Mouse (Mus musculus) cerebellum, adult 9-11 months (tissue): Measurements from ENCODE around the gene Plcg1.

ENCODE experiments used
- DNase-seq: peaks from one replicate; pipeline ENCODE4 v3.0.0; 2022

Plcg1 gene

GRCm38 (mm10) chr2:160771325-160772276 is 40.5 kb downstream of the Plcg1 start:
- DNase-seq, result peak; percentile 50

GRCm38 (mm10) chr2:160778034-160778433 is 46.9 kb downstream of the Plcg1 start:
- no peak for DNase-seq

- no peak for DNase-seq
These were observed 49.2 kb downstream of the Plcg1 start for GRCm38 (mm10) chr2:160780154-160780833.

GRCm38 (mm10) chr2:160780834-160781219 is 49.7 kb downstream of the Plcg1 start:
- DNase-seq, result peak; percentile 71

- no peak for DNase-seq
These were observed 55.2 kb downstream of the Plcg1 start for GRCm38 (mm10) chr2:160786333-160786732.

DNA sequence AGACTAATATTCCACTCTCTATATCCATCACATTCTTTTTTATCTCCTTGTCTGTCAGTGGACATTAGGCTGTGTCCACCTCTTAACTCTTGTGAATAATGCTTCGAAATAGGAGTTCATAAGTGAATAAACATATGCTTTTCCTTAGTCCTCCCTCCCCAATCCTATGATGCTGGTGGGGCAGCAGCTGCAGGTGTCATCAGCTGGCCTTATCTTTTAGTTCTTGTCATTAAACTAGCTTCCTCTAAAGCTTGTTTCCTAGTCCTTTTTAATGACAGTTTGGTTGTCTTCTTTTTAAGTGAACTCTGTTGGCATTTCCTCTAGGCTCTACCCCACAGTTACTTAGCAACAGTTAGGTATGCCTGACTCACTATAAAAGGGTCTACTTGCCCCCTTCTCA is 57.9 kb downstream of the Plcg1 start:
- DNase-seq, result no peak

- DNase-seq, result no peak
These were observed 58.6 kb downstream of the Plcg1 start for GRCm38 (mm10) chr2:160789741-160790140.

GRCm38 (mm10) chr2:160793117-160793516 is 62.0 kb downstream of the Plcg1 start:
- DNase-seq, result no peak

GRCm38 (mm10) chr2:160796973-160797372 is 65.9 kb downstream of the Plcg1 start:
- peak; percentile 85 for DNase-seq

DNA sequence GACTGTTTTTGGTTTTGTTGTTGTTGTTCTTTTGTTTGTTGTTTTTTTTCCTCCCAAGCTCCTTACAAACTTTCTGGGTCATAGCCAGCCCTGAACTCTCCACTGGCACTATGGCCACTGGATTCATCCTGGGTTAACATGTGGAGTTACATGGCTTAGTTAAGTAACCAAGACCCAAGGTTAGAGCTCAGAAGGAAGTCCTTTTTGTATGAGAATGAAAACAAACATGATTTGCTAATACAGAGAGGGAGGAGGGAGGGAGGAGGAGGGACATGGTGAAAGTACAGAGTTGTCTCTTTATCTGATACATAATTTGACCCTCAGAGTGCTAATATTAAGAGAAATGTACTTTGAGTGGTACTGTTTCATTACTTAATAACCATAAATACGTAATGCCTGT is 67.1 kb downstream of the Plcg1 start:
- DNase-seq, result no peak

GRCm38 (mm10) chr2:160800967-160801366 is 69.9 kb downstream of the Plcg1 start:
- DNase-seq, result no peak

- no peak for DNase-seq
These were observed 71.2 kb downstream of the Plcg1 start for GRCm38 (mm10) chr2:160802326-160802725.

DNA sequence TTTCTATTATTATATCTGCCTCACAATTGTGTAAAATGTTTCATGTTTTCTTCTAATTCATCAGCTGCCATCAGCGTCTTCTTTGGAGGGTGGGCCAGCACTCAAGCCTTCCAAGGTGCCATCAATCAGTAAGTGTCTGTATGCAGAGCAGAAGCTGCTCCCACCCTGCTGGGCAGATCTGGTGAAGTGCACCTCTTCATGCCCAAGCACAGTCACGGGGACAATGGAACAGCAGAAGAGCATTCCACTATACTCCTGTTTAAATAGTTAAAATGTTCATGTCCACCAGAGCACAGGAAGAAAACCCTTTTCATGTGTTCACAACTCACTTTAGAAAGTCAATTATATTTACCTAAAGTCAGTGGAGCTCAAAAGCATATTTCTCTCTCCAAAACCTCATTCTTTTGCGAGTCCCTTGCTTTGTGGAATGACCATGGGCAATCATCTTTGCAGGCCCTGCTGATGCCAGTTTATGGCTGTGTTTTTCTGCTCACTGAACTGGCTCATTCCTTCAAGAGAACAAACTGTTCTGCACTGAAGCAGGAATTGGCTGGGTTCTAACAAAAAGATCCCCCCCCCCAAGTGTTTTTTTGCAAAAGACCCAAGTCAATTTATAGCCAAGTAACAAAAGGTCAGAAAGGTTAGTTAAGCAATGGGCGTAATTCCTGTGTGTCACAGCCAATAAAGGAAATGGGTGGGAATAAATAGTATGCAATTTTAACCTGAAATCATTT is 73.9 kb downstream of the Plcg1 start:
- DNase-seq, result no peak

DNA sequence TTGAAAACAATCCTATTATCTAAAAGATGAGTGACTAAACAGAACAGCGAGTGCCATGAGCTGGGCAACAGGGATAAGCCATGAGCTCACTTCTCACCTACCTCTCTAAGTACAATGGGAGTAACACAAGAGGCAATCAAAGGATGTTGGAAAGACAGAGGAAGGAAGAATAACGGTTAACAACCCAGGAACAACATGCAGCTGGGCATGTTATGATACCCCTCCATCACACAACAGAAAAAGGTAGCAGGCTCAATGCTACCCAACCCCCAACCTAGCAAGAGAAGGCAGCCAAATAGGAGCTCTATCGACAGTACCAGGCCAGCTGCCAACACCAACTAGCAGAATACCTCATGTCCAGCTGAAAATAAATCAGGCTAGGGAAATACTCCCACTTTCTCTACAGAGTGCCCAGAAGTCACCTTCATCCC is 75.0 kb downstream of the Plcg1 start:
- DNase-seq, result peak; percentile 50

GRCm38 (mm10) chr2:160810376-160810775 is 79.3 kb downstream of the Plcg1 start:
- no peak for DNase-seq

GRCm38 (mm10) chr2:160810802-160811201 is 79.7 kb downstream of the Plcg1 start:
- no peak for DNase-seq
